ENCODE assay signal across 8 mouse cellular contexts in genomic region chr12:85471920-85472655, GRCm38 (mm10). TPM values are rescaled to one million over a fixed set of nuclear protein-coding genes. Genes with fewer than 3 reads are reported as not detected.
DNase-seq lines count a peak whose midpoint lies in the region; ATAC-seq and TF ChIP-seq lines count a peak whose summit lies in the region.

No protein-coding gene starts in this region.

- H3K9ac ChIP-seq in embryonic facial prominence, embryonic 15.5 days, result peak overlapping the region; percentile 10; the same call in 1 of the 2 replicates
- H3K9ac ChIP-seq in heart, embryonic 16.5 days (ENCODE audit: low read length), result peak overlapping the region; percentile 76
- peak overlapping the region; percentile 68 for H3K9ac ChIP-seq in neural tube, embryonic 13.5 days

- peak overlapping the region; percentile 91 for H3K4me2 ChIP-seq in embryonic facial prominence, embryonic 15.5 days (replicated peaks)
- H3K4me2 ChIP-seq in heart, embryonic 16.5 days (ENCODE audit: low read depth, low read length), result peak overlapping the region; percentile 82
- peak overlapping the region; percentile 99 for H3K4me2 ChIP-seq in neural tube, embryonic 13.5 days

- H3K27ac ChIP-seq in embryonic facial prominence, embryonic 15.5 days (replicated peaks), result peak overlapping the region; percentile 90
- H3K27ac ChIP-seq in heart, embryonic 16.5 days (ENCODE audit: low read length), result peak overlapping the region; percentile 92
- peak overlapping the region; percentile 56; the same call in 1 of the 2 replicates for H3K27ac ChIP-seq in neural tube, embryonic 13.5 days (replicated peaks)

- no peaks in the 10 kb centered on the region for H3K9me3 ChIP-seq in embryonic facial prominence, embryonic 15.5 days (replicated peaks)
- H3K9me3 ChIP-seq in heart, embryonic 16.5 days (replicated peaks; ENCODE audit: control insufficient read depth, low read length), result no peaks in the 10 kb centered on the region
- H3K9me3 ChIP-seq in neural tube, embryonic 13.5 days, result no peaks in the 10 kb centered on the region

- no peak for TF ChIP-seq CTCF in lung, adult 2 months (IDR thresholded peaks at IDR 0.05; ENCODE audit: insufficient read depth, low read length)

- H3K36me3 ChIP-seq in embryonic facial prominence, embryonic 15.5 days, result no peaks in the 10 kb centered on the region
- no peaks in the 10 kb centered on the region for H3K36me3 ChIP-seq in heart, embryonic 16.5 days (ENCODE audit: control insufficient read depth, insufficient read depth)
- no peaks in the 10 kb centered on the region for H3K36me3 ChIP-seq in neural tube, embryonic 13.5 days

- TF ChIP-seq POLR2A in lung, adult 2 months (IDR thresholded peaks at IDR 0.05; ENCODE audit: borderline replicate concordance, extremely low read depth, low read depth, low read length), result peak; percentile 61; the same call in 1 of the 2 replicates

- under 1% methylated on average over 42 of the region's 42 CpGs for WGBS in embryonic facial prominence, embryonic 15.5 days
- WGBS in heart, embryonic 16.5 days, result under 1% methylated on average over 42 of the region's 42 CpGs
- under 1% methylated on average over 42 of the region's 42 CpGs for WGBS in lung, adult 2 months
- WGBS in neural tube, embryonic 13.5 days, result under 1% methylated on average over 42 of the region's 42 CpGs

- H3K4me1 ChIP-seq in embryonic facial prominence, embryonic 15.5 days, result peaks cover 56% of the 10 kb centered on the region
- H3K4me1 ChIP-seq in heart, embryonic 16.5 days (ENCODE audit: control insufficient read depth, insufficient read depth, low read length), result peaks cover 20% of the 10 kb centered on the region
- peaks cover 3% of the 10 kb centered on the region; the same call in 1 of the 2 replicates for H3K4me1 ChIP-seq in lung, adult 2 months (ENCODE audit: control insufficient read depth, insufficient read depth, low read length)
- peaks cover 45% of the 10 kb centered on the region for H3K4me1 ChIP-seq in neural tube, embryonic 13.5 days (replicated peaks)

- peaks cover 25% of the 10 kb centered on the region for H3K27me3 ChIP-seq in embryonic facial prominence, embryonic 15.5 days
- peaks cover 5% of the 10 kb centered on the region; the same call in 1 of the 2 replicates for H3K27me3 ChIP-seq in heart, embryonic 16.5 days (ENCODE audit: control insufficient read depth, insufficient read depth, low read length)
- peaks cover 21% of the 10 kb centered on the region for H3K27me3 ChIP-seq in neural tube, embryonic 13.5 days

- DNase-seq in CD4-positive helper T cell, adult 2 months (ENCODE audit: low read depth, low spot score), result peak; percentile 87
- DNase-seq in adrenal gland, postnatal 36 days, result peak; percentile 90 to 91
- DNase-seq in kidney, postnatal 25 days, result peak; percentile 72 to 90
- DNase-seq in lung, adult 2 months, result peak; percentile 87
- DNase-seq in testis, postnatal 10 days (ENCODE audit: low spot score), result peak; percentile 74

- ATAC-seq in embryonic facial prominence, embryonic 15.5 days (ENCODE audit: insufficient number of reproducible peaks, low FRiP score, low TSS enrichment, low read depth), result peak; percentile 70
- ATAC-seq in heart, embryonic 16.5 days (replicated peaks; ENCODE audit: extremely low read depth, insufficient read depth, low FRiP score), result peak; percentile 74
- peak; percentile 18; the same call in 1 of the 2 replicates for ATAC-seq in neural tube, embryonic 13.5 days (ENCODE audit: low read depth)

- H3K4me3 ChIP-seq in embryonic facial prominence, embryonic 15.5 days (replicated peaks), result peak overlapping the region; percentile 65
- peak overlapping the region; percentile 67 for H3K4me3 ChIP-seq in heart, embryonic 16.5 days (ENCODE audit: low read length)
- peak overlapping the region; percentile 64 for H3K4me3 ChIP-seq in lung, adult 2 months (replicated peaks; ENCODE audit: extremely low read depth, low read depth, low read length)
- peak overlapping the region; percentile 52 for H3K4me3 ChIP-seq in neural tube, embryonic 13.5 days

RNA-seq across cellular contexts. Expression of gene Fos, which starts 1.6 kb away (rescaled TPM):
- total RNA-seq in adrenal gland, postnatal 36 days (2021), result 10 to 100 TPM in 1 of 2 experiments, 1 to 10 TPM in 1; 8.4 to 18.8 TPM
- 22.7 and 23.9 TPM in 2 replicates for polyA plus RNA-seq in embryonic facial prominence, embryonic 15.5 days (2015; fragmentation: Nextera tagmentation; extraction: Ambion mirVana)
- polyA plus RNA-seq in heart, embryonic 16.5 days (2015; fragmentation: Nextera tagmentation; extraction: Ambion mirVana), result 5.0 and 6.6 TPM in 2 replicates
- polyA plus RNA-seq in lung, adult 2 months (2012; rRNA removed), result 37.8 and 55.0 TPM in 2 replicates
- 1.9 and 2.8 TPM in 2 replicates for polyA plus RNA-seq in neural tube, embryonic 13.5 days (2015; fragmentation: Nextera tagmentation; extraction: Ambion mirVana)

Comparison
In these comparisons a context has a peak if more than half of its experiments do, and no peak if none do; other contexts are left out.
1. Peak in every context shown above with its lines: DNase-seq, ATAC-seq, H3K4me3 ChIP-seq and H3K27ac ChIP-seq.
2. ATAC-seq: peak in every context shown above with its lines; median percentile 74 in heart, embryonic 16.5 days; 70 in embryonic facial prominence, embryonic 15.5 days; 18 in neural tube, embryonic 13.5 days.
3. H3K9ac ChIP-seq: peak in every context shown above with its lines; median percentile 76 in heart, embryonic 16.5 days; 68 in neural tube, embryonic 13.5 days; 10 in embryonic facial prominence, embryonic 15.5 days.